Mouse (Mus musculus) mesoderm, embryonic 11.5 days (tissue): ENCODE data around the gene Rnaseh2b.
A peak's percentile ranks its signal among the peaks of the same experiment; 100 is the strongest.

Experiments
- DNase-seq: peaks from one replicate; pipeline ENCODE4 v3.0.0-alpha.2; 2012; ENCODE audit warnings: low read depth, low spot score

Rnaseh2b gene

GRCm38 (mm10) chr14:62292488-62293339 is at the start of gene Rnaseh2b, which contains the start of gene Dleu7:
TSS of gene Rnaseh2b (plus strand) at chr14:62292589.
TSS of gene Dleu7 (minus strand) at chr14:62293047.
- DNase-seq = peak; percentile 84

- DNase-seq = no peak
Observed at GRCm38 (mm10) chr14:62243530-62243929, 48.9 kb upstream of the Rnaseh2b start.

GRCm38 (mm10) chr14:62245557-62245956 is 46.8 kb upstream of the Rnaseh2b start:
- no peak for DNase-seq

GRCm38 (mm10) chr14:62248345-62248744 is 44.0 kb upstream of the Rnaseh2b start:
- DNase-seq = no peak

GRCm38 (mm10) chr14:62248796-62249195 is 43.6 kb upstream of the Rnaseh2b start:
- no peak for DNase-seq

- DNase-seq = no peak
Observed at GRCm38 (mm10) chr14:62249251-62249650, 43.1 kb upstream of the Rnaseh2b start.

- DNase-seq = no peak
Observed at GRCm38 (mm10) chr14:62250046-62250445, 42.3 kb upstream of the Rnaseh2b start.

- peak; percentile 87 for DNase-seq
Observed at GRCm38 (mm10) chr14:62251999-62252398, 40.4 kb upstream of the Rnaseh2b start.

GRCm38 (mm10) chr14:62254371-62254770 is 38.0 kb upstream of the Rnaseh2b start:
- peak; percentile 61 for DNase-seq

GRCm38 (mm10) chr14:62256066-62256465 is 36.3 kb upstream of the Rnaseh2b start:
- no peak for DNase-seq

- DNase-seq = no peak
Observed at GRCm38 (mm10) chr14:62258125-62258524, 34.3 kb upstream of the Rnaseh2b start.

GRCm38 (mm10) chr14:62258978-62259536 is 33.3 kb upstream of the Rnaseh2b start:
- DNase-seq = no peak

- DNase-seq = no peak
Observed at GRCm38 (mm10) chr14:62270698-62271396, 21.5 kb upstream of the Rnaseh2b start.

GRCm38 (mm10) chr14:62273604-62274003 is 18.8 kb upstream of the Rnaseh2b start:
- no peak for DNase-seq

- no peak for DNase-seq
Observed at GRCm38 (mm10) chr14:62282974-62283373, 9.4 kb upstream of the Rnaseh2b start.

GRCm38 (mm10) chr14:62288731-62289130 is 3.7 kb upstream of the Rnaseh2b start:
- no peak for DNase-seq

- no peak for DNase-seq
Observed at GRCm38 (mm10) chr14:62291406-62291987, 892 bp upstream of the Rnaseh2b start.

GRCm38 (mm10) chr14:62292166-62292487 is 262 bp upstream of the Rnaseh2b start:
- no peak for DNase-seq

GRCm38 (mm10) chr14:62298808-62299207 is 6.4 kb downstream of the Rnaseh2b start:
- no peak for DNase-seq

GRCm38 (mm10) chr14:62300031-62300430 is 7.6 kb downstream of the Rnaseh2b start:
- DNase-seq = no peak

GRCm38 (mm10) chr14:62307555-62307954 is 15.2 kb downstream of the Rnaseh2b start:
- DNase-seq = no peak

GRCm38 (mm10) chr14:62309026-62309425 is 16.6 kb downstream of the Rnaseh2b start:
- no peak for DNase-seq
